Mouse (Mus musculus): ENCODE results near the gene Endov. TPM values are rescaled to one million over a fixed set of nuclear protein-coding genes. Genes with fewer than 3 reads are reported as not detected.

The Endov gene
- polyA plus RNA-seq, 1 experiment = 21.9 TPM

DNA sequence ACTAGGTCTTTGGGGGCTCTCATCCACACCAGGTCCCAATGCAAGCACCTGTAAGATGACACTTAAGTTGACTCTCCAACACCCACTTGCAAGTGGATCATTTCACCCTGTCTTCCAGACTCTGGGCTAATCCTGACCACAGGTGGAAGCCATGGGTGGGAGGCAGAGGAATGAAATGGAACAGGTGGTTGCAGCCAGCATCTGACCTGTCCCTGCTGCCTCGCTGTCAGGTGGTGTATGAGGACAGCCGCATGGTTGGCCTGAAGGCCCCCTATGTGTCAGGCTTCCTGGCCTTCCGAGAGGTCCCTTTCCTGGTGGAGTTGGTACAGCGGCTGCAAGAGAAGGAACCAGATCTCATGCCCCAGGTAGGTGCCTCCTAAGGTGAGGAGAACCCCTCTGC, 8.2 kb downstream of the Endov start:
- no peak for DNase-seq
- 92% methylated on average over 4 of the region's 4 CpGs for WGBS
- TF ChIP-seq POLR2A (IDR thresholded peaks at IDR 0.05; ENCODE audit: borderline replicate concordance, extremely low read depth, low read depth, low read length) (no peak), CTCF (IDR thresholded peaks at IDR 0.05; ENCODE audit: insufficient read depth, low read length) (no peak)

DNA sequence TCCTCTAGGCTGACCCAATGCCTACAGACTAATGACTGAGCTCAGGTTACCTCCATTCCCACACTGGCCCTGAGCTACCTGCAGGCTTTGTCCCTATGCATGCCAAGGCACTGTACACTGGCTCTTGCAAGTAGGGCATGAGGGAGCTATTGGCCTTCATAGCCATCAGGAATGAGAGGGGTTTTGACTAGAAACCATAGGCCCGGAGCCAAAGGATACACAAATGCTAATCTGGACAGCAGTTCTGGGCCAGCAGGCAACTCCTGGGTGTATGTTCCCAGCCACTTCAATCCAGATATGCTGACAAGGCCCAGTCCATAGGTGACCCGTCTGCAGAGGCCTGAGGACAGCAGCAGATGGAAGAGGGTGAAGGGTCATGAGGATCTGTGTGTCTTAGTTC, 8.9 kb downstream of the Endov start:
- WGBS = 87% methylated on average over 2 of the region's 2 CpGs
- TF ChIP-seq CTCF (IDR thresholded peaks at IDR 0.05; ENCODE audit: insufficient read depth, low read length) (no peak), POLR2A (IDR thresholded peaks at IDR 0.05; ENCODE audit: borderline replicate concordance, extremely low read depth, low read depth, low read length) (no peak)
- Histone ChIP-seq H3K4me3 (replicated peaks; ENCODE audit: extremely low read depth, low read depth, low read length) (no peak overlapping the region), H3K4me1 (ENCODE audit: control insufficient read depth, insufficient read depth, low read length) (no peaks in the 10 kb centered on the region)
- no peak for DNase-seq

More for the DNA sequence above, 8.2 kb downstream of the Endov start:
- no peak overlapping the region for H3K4me3 ChIP-seq (replicated peaks; ENCODE audit: extremely low read depth, low read depth, low read length)
- H3K4me1 ChIP-seq (ENCODE audit: control insufficient read depth, insufficient read depth, low read length) = no peaks in the 10 kb centered on the region

DNA sequence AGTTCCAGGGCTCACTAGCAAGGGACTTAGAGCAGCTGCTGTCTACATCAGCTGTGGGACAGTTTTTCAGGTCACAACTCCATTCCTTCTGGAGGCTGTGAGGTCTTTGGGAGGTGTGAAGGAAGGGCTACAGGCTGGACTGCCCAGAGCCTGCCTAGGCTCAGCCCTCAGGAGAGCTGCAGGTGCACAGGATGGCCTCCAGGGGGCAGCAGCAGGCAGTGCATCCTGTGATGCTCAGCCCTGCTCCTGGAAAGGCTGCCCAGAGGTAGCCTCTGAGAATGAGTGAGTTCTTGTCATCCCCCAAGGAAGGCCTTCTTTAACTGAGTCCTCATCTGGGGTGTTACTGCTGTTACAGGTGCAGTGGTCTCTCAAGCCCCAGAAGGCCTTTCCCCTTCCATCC, 12.5 kb downstream of the Endov start:
- H3K4me3 ChIP-seq (replicated peaks; ENCODE audit: extremely low read depth, low read depth, low read length) = no peak overlapping the region
- H3K4me1 ChIP-seq (ENCODE audit: control insufficient read depth, insufficient read depth, low read length) = no peaks in the 10 kb centered on the region
- TF ChIP-seq POLR2A (IDR thresholded peaks at IDR 0.05; ENCODE audit: borderline replicate concordance, extremely low read depth, low read depth, low read length) (no peak), CTCF (IDR thresholded peaks at IDR 0.05; ENCODE audit: insufficient read depth, low read length) (peak; percentile 93)
- peak; percentile 73 for DNase-seq

DNA sequence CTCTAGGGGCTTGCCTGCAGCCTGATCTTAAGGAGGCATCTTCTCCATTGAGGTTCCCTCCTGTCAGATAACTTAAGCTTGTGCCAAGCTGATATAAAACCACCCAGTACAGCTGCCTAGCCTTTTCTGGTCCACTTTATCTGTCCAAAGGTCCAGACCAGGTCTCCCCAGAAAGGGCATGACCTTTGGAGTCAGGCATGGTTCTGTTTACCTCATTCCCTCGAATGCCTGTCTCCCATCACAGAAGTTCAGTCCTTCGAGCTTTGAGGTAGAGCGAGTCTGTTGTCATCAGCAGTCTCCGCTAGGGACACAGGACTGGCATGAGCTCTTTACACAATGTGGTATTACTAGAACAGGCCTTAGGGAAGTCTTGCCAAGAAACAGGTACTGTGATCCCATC, 15.2 kb downstream of the Endov start:
- H3K4me3 ChIP-seq (replicated peaks; ENCODE audit: extremely low read depth, low read depth, low read length) = no peak overlapping the region
- no peak for DNase-seq
- no peaks in the 10 kb centered on the region for H3K4me1 ChIP-seq (ENCODE audit: control insufficient read depth, insufficient read depth, low read length)
- no peak for TF ChIP-seq CTCF (IDR thresholded peaks at IDR 0.05; ENCODE audit: insufficient read depth, low read length)
- no peak for TF ChIP-seq POLR2A (IDR thresholded peaks at IDR 0.05; ENCODE audit: borderline replicate concordance, extremely low read depth, low read depth, low read length)
- WGBS = 86% methylated on average over 4 of the region's 4 CpGs

DNA sequence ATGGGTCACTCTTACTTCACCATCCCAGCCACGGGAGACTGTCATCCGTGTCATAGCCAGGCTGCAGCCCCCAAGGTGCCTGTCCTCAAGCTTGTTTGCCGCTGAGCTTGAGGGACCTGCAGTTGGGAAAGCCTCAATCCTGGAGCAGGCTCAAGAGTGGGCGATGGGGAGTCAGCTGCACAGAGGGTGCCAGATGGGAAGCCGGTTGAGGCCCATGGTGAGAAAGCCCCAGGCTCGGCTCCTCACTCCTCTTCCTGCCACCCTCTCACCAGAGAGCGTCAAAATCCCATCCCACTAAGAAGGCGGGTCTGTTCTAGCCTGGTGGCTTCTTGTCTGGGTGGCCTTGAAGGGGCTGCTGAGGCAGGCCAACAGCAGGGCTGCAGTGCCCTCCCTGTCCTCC, 16.6 kb downstream of the Endov start:
- WGBS = 86% methylated on average over 8 of the region's 8 CpGs
- no peaks in the 10 kb centered on the region for H3K4me1 ChIP-seq (ENCODE audit: control insufficient read depth, insufficient read depth, low read length)
- no peak for TF ChIP-seq POLR2A (IDR thresholded peaks at IDR 0.05; ENCODE audit: borderline replicate concordance, extremely low read depth, low read depth, low read length)
- DNase-seq = no peak
- no peak overlapping the region for H3K4me3 ChIP-seq (replicated peaks; ENCODE audit: extremely low read depth, low read depth, low read length)

DNA sequence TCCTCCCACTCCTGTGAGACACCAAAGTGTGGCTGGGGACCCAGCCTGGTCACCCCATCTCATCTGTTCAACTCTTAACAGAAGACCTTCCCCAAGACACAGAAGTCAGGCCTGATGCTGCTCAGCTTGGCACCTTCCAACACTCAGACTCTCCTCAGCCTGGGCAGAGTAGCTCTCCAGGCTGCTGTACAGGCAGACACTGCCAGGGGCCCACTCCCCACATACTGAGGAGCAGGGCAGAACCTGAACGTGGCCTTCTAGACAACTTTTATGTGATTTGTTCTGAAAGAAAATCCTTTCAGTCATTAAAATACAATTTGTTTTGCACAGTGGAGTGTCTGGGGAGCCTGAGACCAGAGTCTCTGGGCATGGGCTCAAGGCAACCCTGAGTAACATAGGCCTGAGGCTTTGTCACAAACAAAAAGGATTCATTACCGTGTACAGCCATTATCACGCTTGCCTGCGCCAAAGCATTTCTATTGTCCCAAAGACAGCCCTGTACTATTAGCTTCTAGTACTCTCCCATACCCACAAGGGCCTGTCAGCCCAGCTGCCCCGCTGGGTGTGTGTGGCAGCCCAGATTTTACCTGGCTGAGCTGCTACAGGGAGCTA, 18.1 kb downstream of the Endov start:
- H3K4me1 ChIP-seq (ENCODE audit: control insufficient read depth, insufficient read depth, low read length) = no peaks in the 10 kb centered on the region

DNA sequence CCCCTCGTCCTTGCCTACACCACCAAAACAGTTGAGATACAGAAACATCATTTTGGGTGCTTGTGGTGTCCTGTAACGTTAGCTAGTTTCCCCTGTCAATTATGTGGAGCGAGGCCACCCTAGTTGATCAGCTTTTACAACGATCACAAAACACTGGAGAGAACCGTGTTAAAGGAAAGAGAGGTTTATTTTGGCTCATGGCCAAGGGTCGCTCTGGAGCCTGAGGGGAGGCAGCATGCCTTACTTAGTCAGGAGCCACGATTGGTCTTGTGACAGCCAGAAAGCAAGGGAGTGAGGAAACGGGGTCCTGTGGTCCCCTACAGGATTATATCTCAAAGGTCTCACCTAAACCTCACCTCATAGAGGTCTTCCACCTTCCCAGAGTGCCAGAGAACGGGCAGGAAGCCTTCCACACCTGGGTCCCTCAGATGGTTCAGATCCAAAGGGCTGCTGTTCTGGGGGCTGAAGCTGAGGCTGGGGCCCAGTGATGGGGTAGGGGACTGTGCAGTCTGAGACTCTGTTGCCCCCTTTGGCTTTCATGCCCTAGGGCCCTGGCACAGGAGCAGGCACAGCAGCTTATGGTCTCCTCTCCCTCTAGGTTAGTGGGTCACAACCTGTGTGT, 22.0 kb downstream of the Endov start:
- DNase-seq = no peak
- Histone ChIP-seq H3K4me3 (replicated peaks; ENCODE audit: extremely low read depth, low read depth, low read length) (no peak overlapping the region), H3K4me1 (ENCODE audit: control insufficient read depth, insufficient read depth, low read length) (no peaks in the 10 kb centered on the region)
- no peak for TF ChIP-seq POLR2A (IDR thresholded peaks at IDR 0.05; ENCODE audit: borderline replicate concordance, extremely low read depth, low read depth, low read length)
- TF ChIP-seq CTCF (IDR thresholded peaks at IDR 0.05; ENCODE audit: insufficient read depth, low read length) = no peak
- 28% methylated on average over 9 of the region's 9 CpGs for WGBS

More for the DNA sequence above, 18.1 kb downstream of the Endov start:
- DNase-seq = no peak
- H3K4me3 ChIP-seq (replicated peaks; ENCODE audit: extremely low read depth, low read depth, low read length) = no peak overlapping the region
- WGBS = 78% methylated on average over 5 of the region's 5 CpGs
- no peak for TF ChIP-seq POLR2A (IDR thresholded peaks at IDR 0.05; ENCODE audit: borderline replicate concordance, extremely low read depth, low read depth, low read length)

DNA sequence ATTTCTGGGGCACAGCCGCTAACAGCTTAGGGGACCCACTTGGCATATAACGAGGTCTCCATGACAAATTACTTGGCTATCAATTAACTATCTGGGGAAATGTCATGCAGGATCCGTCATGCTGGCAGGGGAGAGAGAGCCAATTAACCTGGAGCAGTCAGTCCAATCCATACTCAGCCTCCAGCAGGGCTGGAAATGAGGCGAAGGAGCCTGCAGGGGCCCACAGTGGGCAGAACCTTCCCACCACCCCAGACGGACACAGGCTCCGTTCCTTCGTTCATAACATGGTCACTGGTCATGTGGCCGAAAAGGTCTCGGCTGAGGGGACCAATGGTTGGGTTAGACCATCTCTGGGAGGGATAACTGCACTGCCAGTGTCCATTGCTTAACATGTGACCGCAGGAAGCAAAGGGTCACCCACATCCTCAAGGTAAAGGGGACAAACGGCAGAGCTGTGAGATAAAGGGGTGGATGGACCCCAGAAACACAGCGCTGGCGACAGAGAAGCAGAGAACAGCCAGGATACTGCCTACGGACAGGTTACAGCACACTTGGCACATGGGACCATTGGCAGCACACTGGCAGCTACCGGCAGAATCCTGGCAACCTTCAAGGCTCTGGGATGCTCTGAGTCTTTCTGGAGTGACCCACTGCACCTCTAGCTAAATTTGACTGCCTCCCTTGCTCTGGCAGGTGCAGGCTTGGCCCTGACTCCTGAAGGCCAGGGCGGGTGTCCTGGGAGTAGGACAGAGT, 23.1 kb downstream of the Endov start:
- no peak for DNase-seq
- TF ChIP-seq POLR2A (IDR thresholded peaks at IDR 0.05; ENCODE audit: borderline replicate concordance, extremely low read depth, low read depth, low read length) (no peak), CTCF (IDR thresholded peaks at IDR 0.05; ENCODE audit: insufficient read depth, low read length) (no peak)
- WGBS = 60% methylated on average over 16 of the region's 16 CpGs
- Histone ChIP-seq H3K4me3 (replicated peaks; ENCODE audit: extremely low read depth, low read depth, low read length) (no peak overlapping the region), H3K4me1 (ENCODE audit: control insufficient read depth, insufficient read depth, low read length) (no peaks in the 10 kb centered on the region)

DNA sequence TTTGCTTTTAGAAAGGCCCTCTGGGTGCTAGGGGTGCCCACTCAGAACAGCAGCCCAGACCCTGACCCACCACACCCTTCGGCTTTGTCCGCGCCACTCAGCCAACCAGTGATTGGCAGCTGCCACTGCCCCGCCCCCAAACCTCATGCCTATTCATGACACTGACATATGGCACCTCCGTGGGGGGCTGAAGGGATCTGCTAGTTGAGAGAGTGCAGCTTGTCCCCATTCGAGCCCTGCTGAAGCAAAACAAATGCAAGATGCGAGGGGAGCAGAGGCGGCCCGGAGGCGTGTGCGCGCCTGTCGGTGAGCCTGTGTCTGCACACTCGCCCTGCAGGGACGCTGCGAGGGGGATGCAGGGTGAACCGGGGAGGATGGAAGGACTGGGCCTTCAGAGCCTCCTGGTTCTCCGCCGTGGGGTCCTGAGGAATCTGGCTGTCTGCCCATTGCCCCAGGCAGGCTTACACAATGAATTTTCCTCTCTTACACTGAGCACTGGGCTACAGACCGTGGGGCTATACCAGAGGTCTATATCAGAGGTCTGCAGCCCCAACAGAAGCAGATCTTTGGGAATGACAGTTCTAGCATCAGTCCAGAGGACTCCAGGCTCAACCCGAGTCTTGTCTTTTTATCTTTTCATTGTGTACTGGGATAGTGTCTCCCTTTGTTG, 24.0 kb downstream of the Endov start:
- DNase-seq = no peak
- H3K4me1 ChIP-seq (ENCODE audit: control insufficient read depth, insufficient read depth, low read length) = no peaks in the 10 kb centered on the region; the same call in 1 of the 2 replicates
- 19% methylated on average over 21 of the region's 21 CpGs for WGBS
- TF ChIP-seq CTCF (IDR thresholded peaks at IDR 0.05; ENCODE audit: insufficient read depth, low read length) (no peak), POLR2A (IDR thresholded peaks at IDR 0.05; ENCODE audit: borderline replicate concordance, extremely low read depth, low read depth, low read length) (no peak)
- no peak overlapping the region for H3K4me3 ChIP-seq (replicated peaks; ENCODE audit: extremely low read depth, low read depth, low read length)

Measured in lung, adult 2 months (tissue).